Mouse (Mus musculus) midbrain, embryonic 14.5 days (tissue): ENCODE results near the gene Csrnp3. TPM values are rescaled to one million over a fixed set of nuclear protein-coding genes. Genes with fewer than 3 reads are reported as not detected.

Experiments
- ATAC-seq: fragments of 200-750 bp; cut with Nextera tagmentation; 2 replicates; pipeline ENCODE4 v1.8.0; 2017; ENCODE audit warnings: moderate number of reproducible peaks, moderate library complexity; ENCODE audit not compliant: low FRiP score, low TSS enrichment
- DNase-seq: peaks from one replicate; pipeline ENCODE4 v3.0.0-alpha.2; 2015
- H3K27ac ChIP-seq: fragments of 300-500 bp; sonication (generic); replicated peaks from 2 replicates; pipeline ENCODE4 v1.5.1; 2014; ENCODE audit warnings: mild to moderate bottlenecking, low read depth, low read length, moderate library complexity
- H3K27me3 ChIP-seq: fragments of 300-500 bp; sonication (generic); 2 replicates; pipeline ENCODE4 v1.6.1; 2014; ENCODE audit warnings: low read length, control low read depth, mixed read lengths; ENCODE audit not compliant: control insufficient read depth, insufficient read depth
- H3K36me3 ChIP-seq: fragments of 300-500 bp; sonication (generic); 2 replicates; pipeline ENCODE4 v1.6.1; 2014; ENCODE audit warnings: low read length, control low read depth; ENCODE audit not compliant: control insufficient read depth, insufficient read depth
- H3K4me1 ChIP-seq: fragments of 300-500 bp; sonication (generic); 2 replicates; pipeline ENCODE4 v1.6.1; 2014; ENCODE audit warnings: mild to moderate bottlenecking, antibody characterized with exemption, low read length, control low read depth; ENCODE audit not compliant: control insufficient read depth, insufficient read depth
- H3K4me2 ChIP-seq: fragments of 300-500 bp; sonication (generic); 2 replicates; pipeline ENCODE4 v1.6.1; 2014; ENCODE audit warnings: mild to moderate bottlenecking, low read length, moderate library complexity
- H3K4me3 ChIP-seq: fragments of 300-500 bp; sonication (generic); replicated peaks from 2 replicates; pipeline ENCODE4 v1.5.1; 2014; ENCODE audit warnings: low read depth, low read length
- H3K9ac ChIP-seq: fragments of 300-500 bp; sonication (generic); replicated peaks from 2 replicates; pipeline ENCODE4 v1.6.1; 2014; ENCODE audit warnings: mild to moderate bottlenecking, low read length, moderate library complexity
- H3K9me3 ChIP-seq: fragments of 300-500 bp; sonication (generic); 2 replicates; pipeline ENCODE4 v1.6.1; 2016; ENCODE audit warnings: low read length, control low read depth, mixed read lengths; ENCODE audit not compliant: control insufficient read depth
- WGBS: fragments of 180-500 bp; shearing (Covaris S2); extraction: QIAGEN DNeasy Blood & Tissue Kit; methylation state at CpG from one replicate; pipeline ENCODE4 v1.1.7; 2014; 5-methylcytosine and 5-hydroxymethylcytosine counted together
- polyA plus RNA-seq: library from polyadenylated mRNA; unstranded; fragments of >200 nt; fragmentation: Nextera tagmentation; extraction: Ambion mirVana; gene quantifications from 2 replicates; pipeline ENCODE4 v1.2.1, GENCODE M21; 2014

Gene Csrnp3
- polyA plus RNA-seq, 1 experiment from 2014 or later = 81.0 TPM

- Histone ChIP-seq H3K4me3 (no peak overlapping the region), H3K9ac (no peak overlapping the region; the same call in 1 of the 2 replicates), H3K27ac (peak overlapping the region; percentile 79), H3K4me2 (peak overlapping the region; percentile 31), H3K4me1 (peaks cover 19% of the 10 kb centered on the region), H3K27me3 (no peaks in the 10 kb centered on the region), H3K9me3 (no peaks in the 10 kb centered on the region), H3K36me3 (no peaks in the 10 kb centered on the region)
- 33% methylated on average over 17 of the region's 17 CpGs for WGBS
- ATAC-seq (peak; percentile 77), DNase-seq (peak; percentile 83)
Measured at GRCm38 (mm10) chr2:65979338-65980053, 133.9 kb downstream of the Csrnp3 start.

GRCm38 (mm10) chr2:65981470-65981869 is 135.9 kb downstream of the Csrnp3 start:
- DNase-seq (no peak), ATAC-seq (no peak)
- no peak overlapping the region for H3K4me2 ChIP-seq
- H3K4me3 ChIP-seq = no peak overlapping the region
- no peaks in the 10 kb centered on the region for H3K36me3 ChIP-seq
- H3K9me3 ChIP-seq = no peaks in the 10 kb centered on the region
- 90% methylated on average over 6 of the region's 6 CpGs for WGBS
- no peaks in the 10 kb centered on the region for H3K27me3 ChIP-seq
- no peak overlapping the region for H3K27ac ChIP-seq
- peaks cover 25% of the 10 kb centered on the region for H3K4me1 ChIP-seq
- H3K9ac ChIP-seq = no peak overlapping the region

- Histone ChIP-seq H3K27me3 (no peaks in the 10 kb centered on the region), H3K9me3 (no peaks in the 10 kb centered on the region), H3K27ac (no peak overlapping the region), H3K9ac (no peak overlapping the region), H3K36me3 (no peaks in the 10 kb centered on the region), H3K4me1 (peaks cover 25% of the 10 kb centered on the region), H3K4me3 (no peak overlapping the region), H3K4me2 (no peak overlapping the region)
- 74% methylated on average over 4 of the region's 4 CpGs for WGBS
- ATAC-seq (no peak; the same call in 1 of the 2 replicates), DNase-seq (no peak)
Measured at GRCm38 (mm10) chr2:65981965-65982364, 136.4 kb downstream of the Csrnp3 start.

GRCm38 (mm10) chr2:65985706-65986105 is 140.1 kb downstream of the Csrnp3 start:
- Histone ChIP-seq H3K27me3 (no peaks in the 10 kb centered on the region), H3K4me1 (peaks cover 8% of the 10 kb centered on the region), H3K27ac (0 out of 2 replicates have a peak overlapping the region, but pooled peaks have one; percentile 32), H3K9ac (no peak overlapping the region), H3K9me3 (no peaks in the 10 kb centered on the region), H3K4me2 (no peak overlapping the region), H3K4me3 (no peak overlapping the region), H3K36me3 (no peaks in the 10 kb centered on the region)
- no peak for DNase-seq
- no peak for ATAC-seq
- WGBS = 53% methylated on average over 4 of the region's 4 CpGs

GRCm38 (mm10) chr2:65987069-65987468 is 141.5 kb downstream of the Csrnp3 start:
- peaks cover 18% of the 10 kb centered on the region for H3K4me1 ChIP-seq
- H3K27me3 ChIP-seq = no peaks in the 10 kb centered on the region
- H3K4me2 ChIP-seq = no peak overlapping the region
- H3K9ac ChIP-seq = no peak overlapping the region
- no peaks in the 10 kb centered on the region for H3K9me3 ChIP-seq
- ATAC-seq (no peak), DNase-seq (no peak)
- H3K27ac ChIP-seq = no peak overlapping the region
- no peak overlapping the region for H3K4me3 ChIP-seq
- H3K36me3 ChIP-seq = no peaks in the 10 kb centered on the region
- WGBS = 81% methylated on average over 6 of the region's 6 CpGs

- no peak for DNase-seq
- 79% methylated on average over 3 of the region's 3 CpGs for WGBS
- no peaks in the 10 kb centered on the region for H3K36me3 ChIP-seq
- H3K27ac ChIP-seq = no peak overlapping the region
- H3K27me3 ChIP-seq = no peaks in the 10 kb centered on the region
- no peaks in the 10 kb centered on the region for H3K9me3 ChIP-seq
- no peak overlapping the region for H3K9ac ChIP-seq
- ATAC-seq = no peak
- H3K4me3 ChIP-seq = no peak overlapping the region
- no peak overlapping the region for H3K4me2 ChIP-seq
- peaks cover 23% of the 10 kb centered on the region for H3K4me1 ChIP-seq
Measured at GRCm38 (mm10) chr2:65987588-65987987, 142.0 kb downstream of the Csrnp3 start.

- DNase-seq (no peak), ATAC-seq (no peak)
- no peaks in the 10 kb centered on the region for H3K9me3 ChIP-seq
- H3K36me3 ChIP-seq = no peaks in the 10 kb centered on the region
- H3K27ac ChIP-seq = no peak overlapping the region
- H3K4me2 ChIP-seq = no peak overlapping the region
- H3K4me1 ChIP-seq = peaks cover 35% of the 10 kb centered on the region
- H3K27me3 ChIP-seq = no peaks in the 10 kb centered on the region
- 84% methylated on average over 3 of the region's 3 CpGs for WGBS
- no peak overlapping the region for H3K4me3 ChIP-seq
- H3K9ac ChIP-seq = no peak overlapping the region
Measured at GRCm38 (mm10) chr2:65988788-65989187, 143.2 kb downstream of the Csrnp3 start.

GRCm38 (mm10) chr2:65990108-65990507 is 144.5 kb downstream of the Csrnp3 start:
- Histone ChIP-seq H3K27ac (no peak overlapping the region), H3K9me3 (no peaks in the 10 kb centered on the region), H3K27me3 (no peaks in the 10 kb centered on the region), H3K4me3 (no peak overlapping the region), H3K9ac (no peak overlapping the region), H3K36me3 (no peaks in the 10 kb centered on the region), H3K4me1 (peaks cover 44% of the 10 kb centered on the region), H3K4me2 (no peak overlapping the region)
- DNase-seq (no peak), ATAC-seq (no peak)

- Histone ChIP-seq H3K4me2 (no peak overlapping the region), H3K36me3 (no peaks in the 10 kb centered on the region), H3K4me3 (no peak overlapping the region), H3K9me3 (no peaks in the 10 kb centered on the region), H3K9ac (no peak overlapping the region), H3K27me3 (no peaks in the 10 kb centered on the region), H3K4me1 (peaks cover 47% of the 10 kb centered on the region), H3K27ac (0 out of 2 replicates have a peak overlapping the region, but pooled peaks have one; percentile 10)
- DNase-seq (no peak), ATAC-seq (no peak)
- 33% methylated on average over 4 of the region's 4 CpGs for WGBS
Measured at GRCm38 (mm10) chr2:65990754-65991153, 145.2 kb downstream of the Csrnp3 start.
